ENCODE assay signal across 8 mouse cellular contexts in the genomic region with DNA sequence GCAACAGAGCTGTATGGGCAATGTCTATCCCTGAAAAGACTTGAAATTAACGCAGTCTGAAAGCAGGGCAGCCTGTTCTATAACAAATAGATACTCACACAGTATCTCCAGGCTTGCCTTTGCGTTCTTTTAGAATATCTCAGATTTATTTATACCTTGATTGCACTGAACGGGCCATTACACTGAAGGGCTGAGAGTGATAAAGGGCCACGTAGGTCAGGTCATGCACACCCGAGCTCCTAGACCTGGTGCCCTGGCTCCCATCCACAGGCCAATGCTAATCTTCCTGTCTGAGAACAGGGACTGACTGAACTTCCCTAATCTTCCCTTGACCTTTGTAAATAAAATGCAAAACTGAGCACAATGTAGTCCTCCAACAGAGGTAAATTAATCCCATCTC.
DNase-seq lines count a peak whose midpoint lies in the region; ATAC-seq and TF ChIP-seq lines count a peak whose summit lies in the region.

No protein-coding gene starts in this region.

- no peak for TF ChIP-seq POLR2A in heart, adult 2 months (IDR thresholded peaks at IDR 0.05; ENCODE audit: insufficient read depth, low read depth, low read length)
- TF ChIP-seq POLR2A in small intestine, adult 2 months (IDR thresholded peaks at IDR 0.05; ENCODE audit: low read depth, low read length) = no peak

- intact Hi-C loops in heart, adult 2 months (cut with DNase I) = loop anchor here (5.0 to 10.0 kb wide), 3 partner anchors 35 to 145 kb away; partner anchors contain the start of gene Ugcg
- intact Hi-C loops in heart, postnatal 36 days (cut with DNase I) = no loop called here

- peak overlapping the region; percentile 64 for H3K27ac ChIP-seq in heart, adult 2 months
- H3K27ac ChIP-seq in lung, embryonic 16.5 days (ENCODE audit: low read length) = peak overlapping the region; percentile 90
- peak overlapping the region; percentile 67; the same call in 1 of the 2 replicates for H3K27ac ChIP-seq in limb, embryonic 10.5 days
- peak overlapping the region; percentile 100 for H3K27ac ChIP-seq in small intestine, adult 2 months (ENCODE audit: insufficient read depth, low read depth, low read length)

- WGBS in heart, adult 2 months = 36% methylated on average over 5 of the region's 5 CpGs
- WGBS in lung, embryonic 16.5 days = 50% methylated on average over 5 of the region's 5 CpGs
- 75% methylated on average over 5 of the region's 5 CpGs for WGBS in limb, embryonic 10.5 days
- 33% methylated on average over 5 of the region's 5 CpGs for WGBS in small intestine, adult 2 months

- peaks cover 19% of the 10 kb centered on the region for H3K4me1 ChIP-seq in heart, adult 2 months (ENCODE audit: control insufficient read depth, insufficient read depth, low read length)
- H3K4me1 ChIP-seq in lung, embryonic 16.5 days (replicated peaks; ENCODE audit: control insufficient read depth, insufficient read depth, low read length) = peaks cover 31% of the 10 kb centered on the region
- peaks cover 15% of the 10 kb centered on the region for H3K4me1 ChIP-seq in limb, embryonic 10.5 days
- H3K4me1 ChIP-seq in small intestine, adult 2 months (ENCODE audit: control insufficient read depth, insufficient read depth, insufficient read length, low read length) = peaks cover 23% of the 10 kb centered on the region

- TF ChIP-seq CTCF in heart, adult 2 months (IDR thresholded peaks at IDR 0.05) = no peak
- TF ChIP-seq CTCF in small intestine, adult 2 months (IDR thresholded peaks at IDR 0.05; ENCODE audit: extremely low read depth, insufficient read length, insufficient replicate concordance, low read depth, low read length) = no peak

- H3K9me3 ChIP-seq in lung, embryonic 16.5 days (ENCODE audit: control insufficient read depth, low read length) = no peaks in the 10 kb centered on the region
- no peaks in the 10 kb centered on the region for H3K9me3 ChIP-seq in limb, embryonic 10.5 days (replicated peaks)

- TF ChIP-seq EP300 in heart, adult 2 months (IDR thresholded peaks at IDR 0.05; ENCODE audit: insufficient read depth, low read depth, low read length) = no peak

- no peaks in the 10 kb centered on the region for H3K79me2 ChIP-seq in heart, adult 2 months (replicated peaks; ENCODE audit: control insufficient read depth, insufficient read depth, low read length)

- ATAC-seq in lung, embryonic 16.5 days (ENCODE audit: low read depth) = no peak

- no peak overlapping the region for H3K4me2 ChIP-seq in lung, embryonic 16.5 days (ENCODE audit: low read depth, low read length)

- H3K9ac ChIP-seq in heart, adult 2 months (ENCODE audit: low read depth, low read length) = no peak overlapping the region
- H3K9ac ChIP-seq in lung, embryonic 16.5 days (ENCODE audit: low read length) = no peak overlapping the region

- H3K36me3 ChIP-seq in heart, adult 2 months (ENCODE audit: control insufficient read depth, insufficient read depth, low read length) = no peaks in the 10 kb centered on the region; the same call in none of the 2 replicates
- H3K36me3 ChIP-seq in lung, embryonic 16.5 days (ENCODE audit: control insufficient read depth, insufficient read depth, low read length) = no peaks in the 10 kb centered on the region
- no peaks in the 10 kb centered on the region for H3K36me3 ChIP-seq in limb, embryonic 10.5 days
- no peaks in the 10 kb centered on the region for H3K36me3 ChIP-seq in small intestine, adult 2 months (ENCODE audit: control insufficient read depth, insufficient read depth, low read length)

- no peak overlapping the region for H3K4me3 ChIP-seq in heart, adult 2 months
- H3K4me3 ChIP-seq in lung, embryonic 16.5 days (ENCODE audit: low read length) = no peak overlapping the region
- no peak overlapping the region for H3K4me3 ChIP-seq in limb, embryonic 10.5 days
- H3K4me3 ChIP-seq in small intestine, adult 2 months (ENCODE audit: low read depth, low read length) = no peak overlapping the region

- no peaks in the 10 kb centered on the region for H3K27me3 ChIP-seq in heart, adult 2 months (ENCODE audit: control insufficient read depth, insufficient read depth, low read length)
- H3K27me3 ChIP-seq in lung, embryonic 16.5 days (ENCODE audit: control insufficient read depth, insufficient read depth, low read depth, low read length) = no peaks in the 10 kb centered on the region
- H3K27me3 ChIP-seq in limb, embryonic 10.5 days (ENCODE audit: low read depth, poor library complexity, severe bottlenecking) = no peaks in the 10 kb centered on the region
- no peaks in the 10 kb centered on the region for H3K27me3 ChIP-seq in small intestine, adult 2 months (ENCODE audit: control insufficient read depth, insufficient read depth, low read length)

- no peak for DNase-seq in heart, adult 2 months
- DNase-seq in heart, postnatal 36 days = no peak
- no peak for DNase-seq in lung, postnatal 14 days
- no peak for DNase-seq in limb, embryonic 10.5 days (ENCODE audit: low spot score)
- DNase-seq in urinary bladder, postnatal 36 days (ENCODE audit: low spot score in 2 of 2) = no peak
- no peak for DNase-seq in natural killer cell, adult 2 months (ENCODE audit: low spot score in 2 of 2)
